Mouse (Mus musculus) hindbrain, embryonic 15.5 days (tissue): ENCODE data around the gene Pacsin1. TPM values are rescaled to one million over a fixed set of nuclear protein-coding genes. Genes with fewer than 3 reads are reported as not detected.
A peak's percentile ranks its signal among the peaks of the same experiment; 100 is the strongest.

ENCODE experiments used
- ATAC-seq: fragments of 200-750 bp; cut with Nextera tagmentation; 2 replicates; pipeline ENCODE4 v1.8.0; 2017; ENCODE audit warnings: low read depth, moderate number of reproducible peaks, moderate TSS enrichment; ENCODE audit not compliant: low FRiP score
- H3K27ac ChIP-seq: fragments of 300-500 bp; sonication (generic); replicated peaks from 2 replicates; pipeline ENCODE4 v1.5.1; 2015; ENCODE audit warnings: mild to moderate bottlenecking, inconsistent platforms
- H3K27me3 ChIP-seq: fragments of 300-500 bp; sonication (generic); 2 replicates; pipeline ENCODE4 v1.6.1; 2015; ENCODE audit warnings: control low read depth, inconsistent platforms
- H3K36me3 ChIP-seq: fragments of 300-500 bp; sonication (generic); 2 replicates; pipeline ENCODE4 v1.6.1; 2015; ENCODE audit warnings: control low read depth, inconsistent platforms
- H3K4me1 ChIP-seq: fragments of 300-500 bp; sonication (generic); replicated peaks from 2 replicates; pipeline ENCODE4 v1.6.1; 2015; ENCODE audit warnings: control low read depth, inconsistent platforms
- H3K4me2 ChIP-seq: fragments of 300-500 bp; sonication (generic); 2 replicates; pipeline ENCODE4 v1.6.1; 2015; ENCODE audit warnings: moderate library complexity, mild to moderate bottlenecking, inconsistent platforms
- H3K4me3 ChIP-seq: fragments of 300-500 bp; sonication (generic); 2 replicates; pipeline ENCODE4 v1.5.1; 2015; ENCODE audit warnings: mild to moderate bottlenecking, inconsistent platforms
- H3K9ac ChIP-seq: fragments of 300-500 bp; sonication (generic); 2 replicates; pipeline ENCODE4 v1.6.1; 2015; ENCODE audit warnings: inconsistent platforms
- H3K9me3 ChIP-seq: fragments of 300-500 bp; sonication (generic); 2 replicates; pipeline ENCODE4 v1.6.1; 2016; ENCODE audit warnings: control low read depth, inconsistent platforms
- WGBS: fragments of 180-500 bp; shearing (Covaris S2); methylation state at CpG from one replicate; pipeline ENCODE4 v1.1.7; 2015; 5-methylcytosine and 5-hydroxymethylcytosine counted together
- polyA plus RNA-seq: library from polyadenylated mRNA; unstranded; fragments of >200 nt; fragmentation: Nextera tagmentation; extraction: Ambion mirVana; gene quantifications from 2 replicates; pipeline ENCODE4 v1.2.1, GENCODE M21; 2015

Gene Pacsin1
- polyA plus RNA-seq, 1 experiment from 2014 or later = 61.9 TPM

DNA sequence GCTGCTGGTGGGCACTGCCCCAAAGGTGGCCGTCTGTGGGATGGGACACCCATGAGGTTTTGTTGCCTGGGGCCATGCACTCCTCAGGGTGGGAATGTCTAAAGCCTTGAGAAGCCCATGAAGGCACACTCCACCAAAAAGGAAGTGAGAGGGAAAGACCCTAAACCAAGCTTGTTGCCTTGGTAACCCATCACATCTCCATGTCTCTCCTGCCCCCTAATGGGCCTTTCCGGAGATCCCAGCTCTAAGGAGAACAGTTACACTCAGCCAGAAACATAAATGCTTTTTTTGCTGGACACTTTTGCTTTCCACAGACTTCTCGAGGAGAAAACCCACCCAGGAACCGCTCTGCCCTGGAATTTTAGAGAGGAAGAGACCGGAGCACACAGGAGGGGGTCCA, 62.9 kb downstream of the Pacsin1 start:
- Histone ChIP-seq H3K4me2 (no peak overlapping the region), H3K4me1 (peaks cover 12% of the 10 kb centered on the region), H3K9ac (no peak overlapping the region), H3K4me3 (no peak overlapping the region), H3K27ac (no peak overlapping the region), H3K9me3 (no peaks in the 10 kb centered on the region), H3K36me3 (no peaks in the 10 kb centered on the region), H3K27me3 (no peaks in the 10 kb centered on the region)
- WGBS = 44% methylated on average over 5 of the region's 5 CpGs
- no peak; the same call in 1 of the 2 replicates for ATAC-seq

- 74% methylated on average over 14 of the region's 14 CpGs for WGBS
- Histone ChIP-seq H3K9ac (no peak overlapping the region), H3K27ac (no peak overlapping the region)
These were observed 64.4 kb downstream of the Pacsin1 start for GRCm38 (mm10) chr17:27719663-27720062.

DNA sequence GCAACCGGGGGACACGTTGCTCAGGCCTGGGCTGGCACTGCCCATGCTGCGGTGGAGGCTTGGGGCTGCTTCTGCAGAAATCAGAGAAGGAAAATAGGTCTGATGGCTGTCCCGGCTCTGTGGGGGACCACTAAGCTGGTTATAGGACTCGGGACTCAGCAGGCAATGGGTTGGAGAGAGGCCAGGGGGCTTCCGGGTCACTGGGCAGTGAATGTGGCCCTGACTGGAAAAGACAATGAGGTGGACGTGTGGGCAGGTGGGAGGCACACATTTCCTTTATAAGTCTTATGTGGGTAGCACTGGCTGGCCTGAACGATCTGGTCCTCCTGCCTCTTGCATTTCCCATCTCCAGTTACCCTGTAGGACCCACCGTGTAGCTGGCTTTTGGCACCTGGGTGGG, 65.0 kb downstream of the Pacsin1 start:
- Histone ChIP-seq H3K27me3 (no peaks in the 10 kb centered on the region), H3K4me2 (no peak overlapping the region), H3K36me3 (no peaks in the 10 kb centered on the region), H3K9ac (no peak overlapping the region), H3K27ac (no peak overlapping the region), H3K4me3 (no peak overlapping the region), H3K9me3 (no peaks in the 10 kb centered on the region), H3K4me1 (peaks cover 17% of the 10 kb centered on the region)
- ATAC-seq = no peak
- WGBS = 40% methylated on average over 9 of the region's 9 CpGs

More at GRCm38 (mm10) chr17:27719663-27720062, 64.4 kb downstream of the Pacsin1 start:
- H3K36me3 ChIP-seq = no peaks in the 10 kb centered on the region
- no peaks in the 10 kb centered on the region for H3K27me3 ChIP-seq
- no peak overlapping the region for H3K4me3 ChIP-seq
- H3K4me1 ChIP-seq = peaks cover 12% of the 10 kb centered on the region
- no peaks in the 10 kb centered on the region for H3K9me3 ChIP-seq
- H3K4me2 ChIP-seq = no peak overlapping the region
- no peak for ATAC-seq

GRCm38 (mm10) chr17:27721125-27721664, 65.9 kb downstream of the Pacsin1 start:
- Histone ChIP-seq H3K9ac (no peak overlapping the region), H3K27ac (no peak overlapping the region), H3K4me2 (no peak overlapping the region), H3K9me3 (no peaks in the 10 kb centered on the region), H3K36me3 (no peaks in the 10 kb centered on the region), H3K4me1 (peaks cover 20% of the 10 kb centered on the region), H3K4me3 (no peak overlapping the region), H3K27me3 (no peaks in the 10 kb centered on the region)
- ATAC-seq = peak; percentile 46
- 67% methylated on average over 9 of the region's 9 CpGs for WGBS

GRCm38 (mm10) chr17:27724327-27724726, 69.0 kb downstream of the Pacsin1 start:
- H3K4me2 ChIP-seq = no peak overlapping the region
- no peak for ATAC-seq
- H3K4me3 ChIP-seq = no peak overlapping the region
- no peak overlapping the region for H3K27ac ChIP-seq
- 45% methylated on average over 3 of the region's 3 CpGs for WGBS
- H3K36me3 ChIP-seq = no peaks in the 10 kb centered on the region
- no peaks in the 10 kb centered on the region for H3K27me3 ChIP-seq
- peaks cover 8% of the 10 kb centered on the region for H3K4me1 ChIP-seq
- H3K9ac ChIP-seq = no peak overlapping the region
- H3K9me3 ChIP-seq = no peaks in the 10 kb centered on the region

DNA sequence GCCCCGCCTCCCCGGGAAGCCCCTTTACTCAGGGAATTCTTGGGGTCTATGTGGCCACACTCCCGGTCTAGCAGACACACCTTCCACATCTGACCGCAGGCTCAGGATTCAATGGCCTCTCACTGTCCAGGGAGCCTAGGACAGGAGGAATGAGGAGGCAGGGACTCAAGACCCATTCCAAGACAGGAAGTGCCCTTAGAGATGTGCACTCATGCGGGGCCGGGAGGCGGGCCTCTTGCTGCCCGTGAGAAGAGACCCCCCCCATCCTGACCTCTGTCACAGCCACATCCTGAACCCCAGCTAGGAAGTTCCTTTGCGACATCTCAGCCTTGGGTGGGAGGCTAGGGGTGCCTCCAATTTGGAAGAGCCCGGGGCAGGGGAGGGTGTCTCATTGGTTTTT, 69.7 kb downstream of the Pacsin1 start:
- ATAC-seq = no peak
- Histone ChIP-seq H3K4me1 (peaks cover 8% of the 10 kb centered on the region), H3K9ac (no peak overlapping the region), H3K27ac (no peak overlapping the region), H3K4me3 (no peak overlapping the region), H3K36me3 (no peaks in the 10 kb centered on the region), H3K27me3 (no peaks in the 10 kb centered on the region), H3K4me2 (no peak overlapping the region), H3K9me3 (no peaks in the 10 kb centered on the region)
- WGBS = 30% methylated on average over 10 of the region's 10 CpGs

DNA sequence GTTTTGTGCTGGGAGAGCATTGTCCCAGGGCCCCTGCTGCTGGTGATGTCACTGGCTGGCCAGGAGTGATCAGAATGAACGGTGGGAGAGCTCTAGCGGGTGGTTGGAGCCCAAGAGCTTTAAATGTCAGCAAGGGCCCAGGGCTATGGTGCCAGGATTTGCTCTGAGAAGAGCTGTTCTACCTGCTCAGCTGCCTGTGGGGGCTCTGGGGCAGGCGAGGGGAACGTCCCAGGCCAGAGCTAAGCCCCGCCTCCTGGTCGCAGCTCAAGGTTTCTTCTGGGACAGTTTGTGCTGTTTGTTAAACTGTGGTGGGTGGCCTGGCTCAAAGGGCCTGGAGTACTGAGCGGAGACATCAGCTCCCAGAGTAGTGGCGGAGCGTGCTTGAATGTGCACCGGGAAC, 70.1 kb downstream of the Pacsin1 start:
- WGBS = 13% methylated on average over 10 of the region's 10 CpGs
- Histone ChIP-seq H3K27ac (no peak overlapping the region), H3K9me3 (no peaks in the 10 kb centered on the region), H3K4me3 (no peak overlapping the region), H3K4me2 (no peak overlapping the region), H3K9ac (no peak overlapping the region), H3K36me3 (no peaks in the 10 kb centered on the region), H3K4me1 (peaks cover 8% of the 10 kb centered on the region), H3K27me3 (no peaks in the 10 kb centered on the region)
- ATAC-seq = no peak

DNA sequence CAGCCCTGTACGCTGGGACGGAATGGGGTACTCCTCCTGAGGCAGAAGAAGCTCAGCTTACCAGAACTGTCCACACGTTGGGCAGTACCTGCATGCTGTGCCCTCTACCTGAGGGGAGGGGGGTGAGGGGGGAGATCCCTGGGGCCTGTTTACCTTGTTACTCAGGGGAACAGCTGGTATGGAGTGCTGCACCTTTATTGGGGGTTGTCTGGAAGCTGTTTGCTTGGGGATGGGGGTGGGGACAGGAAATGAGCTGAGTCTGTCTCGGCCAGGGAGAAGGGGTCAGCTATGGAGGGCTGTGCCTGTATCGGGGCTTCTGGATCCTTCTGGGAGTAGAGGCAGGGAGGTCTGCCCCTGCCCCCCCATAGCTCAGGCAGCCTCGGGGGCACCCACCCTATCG, 71.2 kb downstream of the Pacsin1 start:
- 58% methylated on average over 7 of the region's 7 CpGs for WGBS
- Histone ChIP-seq H3K9me3 (no peaks in the 10 kb centered on the region), H3K36me3 (no peaks in the 10 kb centered on the region), H3K4me3 (no peak overlapping the region), H3K4me1 (peaks cover 8% of the 10 kb centered on the region), H3K4me2 (no peak overlapping the region), H3K27ac (no peak overlapping the region), H3K9ac (no peak overlapping the region), H3K27me3 (no peaks in the 10 kb centered on the region)
- no peak for ATAC-seq

GRCm38 (mm10) chr17:27728770-27729169, 73.5 kb downstream of the Pacsin1 start, which contains the start of gene Spdef:
Spdef (minus strand) TSS chr17:27728955.
- H3K9ac ChIP-seq = no peak within 1 kb of the TSS
- ATAC-seq = no peak
- H3K27ac ChIP-seq = no peak within 1 kb of the TSS
- no peak within 1 kb of the TSS for H3K4me3 ChIP-seq
- H3K4me2 ChIP-seq = no peak within 1 kb of the TSS
- 81% methylated on average over 10 of the region's 10 CpGs for WGBS
- no peaks in the 10 kb centered on the region for H3K9me3 ChIP-seq
- H3K27me3 ChIP-seq = no peaks in the 10 kb centered on the region
- peaks cover 8% of the 10 kb centered on the region for H3K4me1 ChIP-seq
- H3K36me3 ChIP-seq = no peaks in the 10 kb centered on the region

DNA sequence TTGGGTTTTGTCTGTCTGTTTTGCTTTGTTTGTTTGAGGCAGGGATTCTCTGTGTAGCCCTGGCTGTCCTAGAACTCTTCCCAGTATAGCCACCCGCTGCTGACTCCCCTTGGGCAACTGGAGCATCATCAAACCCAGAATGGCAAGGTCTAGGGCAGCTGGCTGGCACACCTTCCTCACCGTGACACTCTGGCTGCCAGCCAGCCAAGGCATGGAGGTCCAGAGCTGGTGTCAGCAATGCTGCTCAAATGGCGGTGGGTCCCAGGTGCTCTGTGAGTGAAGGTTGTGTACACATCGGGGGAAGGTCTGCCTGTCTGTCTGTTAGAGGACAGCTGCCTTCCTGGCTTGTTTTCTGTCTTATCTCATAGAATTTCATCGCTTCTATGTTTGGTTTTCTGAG, 76.8 kb downstream of the Pacsin1 start:
- Histone ChIP-seq H3K4me2 (no peak overlapping the region), H3K4me1 (no peaks in the 10 kb centered on the region)
- 78% methylated on average over 5 of the region's 5 CpGs for WGBS

GRCm38 (mm10) chr17:27732694-27733093, 77.4 kb downstream of the Pacsin1 start:
- Histone ChIP-seq H3K27me3 (no peaks in the 10 kb centered on the region), H3K4me3 (no peak overlapping the region), H3K4me1 (no peaks in the 10 kb centered on the region), H3K9ac (no peak overlapping the region), H3K4me2 (no peak overlapping the region), H3K9me3 (no peaks in the 10 kb centered on the region), H3K36me3 (no peaks in the 10 kb centered on the region), H3K27ac (no peak overlapping the region)
- no peak for ATAC-seq
- 88% methylated on average over 3 of the region's 3 CpGs for WGBS

More for the DNA sequence above, 76.8 kb downstream of the Pacsin1 start:
- no peak for ATAC-seq
- no peak overlapping the region for H3K4me3 ChIP-seq
- no peaks in the 10 kb centered on the region for H3K9me3 ChIP-seq
- no peak overlapping the region for H3K27ac ChIP-seq
- H3K36me3 ChIP-seq = no peaks in the 10 kb centered on the region
- no peak overlapping the region for H3K9ac ChIP-seq
- no peaks in the 10 kb centered on the region for H3K27me3 ChIP-seq

DNA sequence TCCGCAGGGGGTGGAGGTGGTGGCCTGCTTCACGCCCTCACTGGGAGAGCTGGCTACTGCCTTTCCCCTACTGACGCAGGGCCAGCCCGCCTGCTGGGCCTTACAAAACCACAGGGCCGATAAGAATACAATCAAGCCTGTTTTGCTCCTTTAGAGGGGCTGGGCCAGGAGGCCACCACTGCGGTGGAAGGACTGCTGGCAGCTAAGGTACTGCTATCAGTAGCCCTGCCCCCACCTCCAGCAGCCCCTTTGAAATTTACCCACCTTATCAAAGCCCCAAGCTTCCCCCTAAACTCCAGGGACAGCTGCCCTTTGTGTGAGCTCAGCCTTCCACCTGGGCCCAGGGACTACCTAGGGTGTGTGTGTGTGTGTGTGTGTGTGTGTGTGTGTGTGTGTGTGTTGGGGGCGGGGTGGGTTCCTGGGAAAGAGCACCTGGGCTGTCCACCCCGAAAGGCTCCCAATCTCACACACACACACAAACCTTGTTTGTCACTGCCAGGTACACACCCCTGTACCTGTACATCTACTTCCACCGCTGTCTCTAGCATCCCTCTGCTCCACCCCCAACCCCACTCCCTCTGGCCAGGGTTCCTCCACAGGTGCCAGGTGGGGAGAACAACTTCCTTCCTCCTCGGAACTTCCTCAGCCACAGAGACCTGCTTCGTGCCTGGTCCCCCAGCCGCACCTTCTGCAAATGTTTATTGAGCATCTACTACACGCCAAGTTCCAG, 79.2 kb downstream of the Pacsin1 start:
- ATAC-seq = no peak
- Histone ChIP-seq H3K4me1 (no peaks in the 10 kb centered on the region), H3K27ac (no peak overlapping the region), H3K27me3 (no peaks in the 10 kb centered on the region), H3K9me3 (no peaks in the 10 kb centered on the region), H3K36me3 (no peaks in the 10 kb centered on the region), H3K9ac (no peak overlapping the region), H3K4me3 (no peak overlapping the region), H3K4me2 (no peak overlapping the region)
- 18% methylated on average over 12 of the region's 13 CpGs for WGBS
